Mouse (Mus musculus) CH12.LX (cell line): ENCODE data around the gene Gtf2b. TPM values are rescaled to one million over a fixed set of nuclear protein-coding genes. Genes with fewer than 3 reads are reported as not detected.

Source experiments
- DNase-seq: peaks from one replicate; pipeline ENCODE4 v3.0.0-alpha.2; 2013; ENCODE audit errors: extremely low read depth
- H3K27ac ChIP-seq: 2 replicates; pipeline ENCODE4 v1.5.1; 2012; ENCODE audit warnings: low read depth, mild to moderate bottlenecking, control low read depth, moderate library complexity; ENCODE audit not compliant: insufficient read depth
- H3K27me3 ChIP-seq: replicated peaks from 2 replicates; pipeline ENCODE3; 2012; ENCODE audit warnings: inconsistent platforms
- H3K36me3 ChIP-seq, 2 experiments: replicated peaks in 1 of 2; 2 replicates each; pipeline versions ENCODE3 to v1.6.1; 2012; ENCODE audit warnings: inconsistent platforms in 1 of 2, low read length in 1 of 2, mild to moderate bottlenecking in 1 of 2, mixed read lengths in 1 of 2, moderate library complexity in 1 of 2; ENCODE audit not compliant: control insufficient read depth in 1 of 2, insufficient read depth in 1 of 2
- H3K4me1 ChIP-seq, 2 experiments: 2 replicates each; pipeline ENCODE4 v1.6.1; 2012; ENCODE audit warnings: inconsistent platforms in 1 of 2, moderate library complexity in 1 of 2; ENCODE audit not compliant: insufficient read depth in 2 of 2, control insufficient read depth in 1 of 2
- H3K4me2 ChIP-seq: 2 replicates; pipeline ENCODE4 v1.6.1; 2012; ENCODE audit warnings: low read depth, mild to moderate bottlenecking, control low read depth; ENCODE audit not compliant: poor library complexity, insufficient read depth, severe bottlenecking
- H3K4me3 ChIP-seq, 3 experiments: fragments of 150-350 bp in 1 of 3; sonication (generic) in 1 of 3; replicated peaks in 1 of 3; 2 replicates each; pipeline versions ENCODE3 to v1.5.1; 2011 to 2012; ENCODE audit warnings: low read depth in 2 of 3, low read length in 2 of 3, mild to moderate bottlenecking in 2 of 3, moderate library complexity in 2 of 3, control low read depth in 1 of 3, improper control_type of control experiment in 1 of 3, inconsistent platforms in 1 of 3, mixed read lengths in 1 of 3; ENCODE audit not compliant: poor library complexity in 1 of 3
- H3K79me2 ChIP-seq: replicated peaks from 2 replicates; pipeline ENCODE4 v1.6.1; 2012; ENCODE audit warnings: mild to moderate bottlenecking, moderate library complexity; ENCODE audit not compliant: control insufficient read depth, poor library complexity, insufficient read depth, severe bottlenecking; ENCODE audit errors: extremely low read depth
- H3K9ac ChIP-seq: 2 replicates; pipeline ENCODE4 v1.6.1; 2012; ENCODE audit warnings: low read depth, mild to moderate bottlenecking, control low read depth, moderate library complexity; ENCODE audit not compliant: insufficient read depth
- H3K9me3 ChIP-seq: replicated peaks from 2 replicates; pipeline ENCODE3; 2012; ENCODE audit warnings: low read length, inconsistent platforms, mixed read lengths
- BHLHE40 ChIP-seq: IDR thresholded peaks from 2 replicates; pipeline ENCODE4 v1.6.1; 2011; ENCODE audit warnings: mild to moderate bottlenecking, low read depth, low read length, improper control_type of control experiment
- CHD1 ChIP-seq: IDR thresholded peaks from 2 replicates; pipeline ENCODE4 v1.6.1; 2012; ENCODE audit warnings: low read depth, low read length, improper control_type of control experiment, inconsistent platforms
- CHD2 ChIP-seq: IDR thresholded peaks from 2 replicates; pipeline ENCODE4 v1.6.1; 2011; ENCODE audit warnings: low read length, improper control_type of control experiment
- CTCF ChIP-seq, 2 experiments: IDR thresholded peaks in 1 of 2; conservative IDR thresholded peaks in 1 of 2; 2 replicates each; pipeline ENCODE4 v1.5.1; 2011 to 2012; ENCODE audit warnings: low read depth in 2 of 2, low read length in 2 of 2, improper control_type of control experiment in 1 of 2, inconsistent platforms in 1 of 2, mild to moderate bottlenecking in 1 of 2, moderate library complexity in 1 of 2
- E2F4 ChIP-seq: IDR thresholded peaks from 2 replicates; pipeline ENCODE4 v1.6.1; 2011; ENCODE audit warnings: low read depth, low read length, improper control_type of control experiment; ENCODE audit not compliant: insufficient replicate concordance
- ELF1 ChIP-seq: IDR thresholded peaks from 2 replicates; pipeline ENCODE4 v1.6.1; 2014; ENCODE audit warnings: low read depth, mild to moderate bottlenecking, inconsistent platforms, low read length, improper control_type of control experiment
- EP300 ChIP-seq: IDR thresholded peaks from 2 replicates; pipeline ENCODE4 v1.6.1; 2011; ENCODE audit warnings: low read length, improper control_type of control experiment
- HCFC1 ChIP-seq: IDR thresholded peaks from 2 replicates; pipeline ENCODE4 v1.6.1; 2012; ENCODE audit warnings: low read depth, mild to moderate bottlenecking, inconsistent platforms, low read length, improper control_type of control experiment
- IRF4 ChIP-seq: IDR thresholded peaks from 2 replicates; pipeline ENCODE4 v1.6.1; 2014; ENCODE audit warnings: low read depth, mild to moderate bottlenecking, inconsistent platforms, low read length, improper control_type of control experiment
- JUN ChIP-seq: IDR thresholded peaks from 2 replicates; pipeline ENCODE4 v1.6.1; 2011; ENCODE audit warnings: low read depth, mild to moderate bottlenecking, low read length, improper control_type of control experiment, moderate library complexity; ENCODE audit not compliant: insufficient read depth
- JUND ChIP-seq: conservative IDR thresholded peaks from 2 replicates; pipeline ENCODE4 v1.6.1; 2011; ENCODE audit warnings: low read depth, low read length, improper control_type of control experiment
- KAT2A ChIP-seq: IDR thresholded peaks from 2 replicates; pipeline ENCODE4 v1.6.1; 2012; ENCODE audit warnings: low read length, improper control_type of control experiment, inconsistent platforms; ENCODE audit not compliant: insufficient replicate concordance
- MAX ChIP-seq: IDR thresholded peaks from 2 replicates; pipeline ENCODE4 v1.6.1; 2011; ENCODE audit warnings: low read length, improper control_type of control experiment
- MAZ ChIP-seq: IDR thresholded peaks from 2 replicates; pipeline ENCODE4 v1.6.1; 2012; ENCODE audit warnings: low read depth, mild to moderate bottlenecking, inconsistent platforms, low read length, improper control_type of control experiment, moderate library complexity
- MYC ChIP-seq: IDR thresholded peaks from 2 replicates; pipeline ENCODE4 v1.6.1; 2011; ENCODE audit warnings: low read depth, mild to moderate bottlenecking, improper control_type of control experiment, low read length
- NELFE ChIP-seq: IDR thresholded peaks from 2 replicates; pipeline ENCODE4 v1.6.1; 2011; ENCODE audit warnings: low read depth, low read length, improper control_type of control experiment
- PAX5 ChIP-seq: IDR thresholded peaks from 2 replicates; pipeline ENCODE4 v1.6.1; 2012; ENCODE audit warnings: low read length, inconsistent platforms, mixed read lengths
- POLR2A ChIP-seq: IDR thresholded peaks from 2 replicates; pipeline ENCODE4 v1.6.1; 2011; ENCODE audit warnings: low read depth, mild to moderate bottlenecking, improper control_type of control experiment, low read length
- POLR2AphosphoS2 ChIP-seq: IDR thresholded peaks from 2 replicates; pipeline ENCODE4 v1.6.1; 2011; ENCODE audit warnings: low read depth, low read length, improper control_type of control experiment
- RAD21 ChIP-seq: IDR thresholded peaks from 2 replicates; pipeline ENCODE4 v1.6.1; 2011; ENCODE audit warnings: low read depth, mild to moderate bottlenecking, low read length, improper control_type of control experiment, moderate library complexity
- SIN3A ChIP-seq: IDR thresholded peaks from 2 replicates; pipeline ENCODE4 v1.6.1; 2012; ENCODE audit warnings: low read length, improper control_type of control experiment, inconsistent platforms
- SMC3 ChIP-seq: IDR thresholded peaks from 2 replicates; pipeline ENCODE4 v1.6.1; 2011; ENCODE audit warnings: low read depth, low read length, improper control_type of control experiment
- TCF12 ChIP-seq: IDR thresholded peaks from 2 replicates; pipeline ENCODE4 v1.6.1; 2014; ENCODE audit warnings: low read depth, mild to moderate bottlenecking, inconsistent platforms, low read length, improper control_type of control experiment
- UBTF ChIP-seq: IDR thresholded peaks from 2 replicates; pipeline ENCODE4 v1.6.1; 2012; ENCODE audit warnings: low read depth, mild to moderate bottlenecking, inconsistent platforms, low read length, improper control_type of control experiment, moderate library complexity
- USF1 ChIP-seq: IDR thresholded peaks from 2 replicates; pipeline ENCODE4 v1.6.1; 2014; ENCODE audit warnings: low read depth, mild to moderate bottlenecking, inconsistent platforms, low read length, improper control_type of control experiment
- USF2 ChIP-seq: conservative IDR thresholded peaks from 2 replicates; pipeline ENCODE4 v1.6.1; 2011; ENCODE audit warnings: low read depth, low read length, improper control_type of control experiment
- ZC3H11A ChIP-seq: IDR thresholded peaks from 2 replicates; pipeline ENCODE4 v1.6.1; 2012; ENCODE audit warnings: low read depth, mild to moderate bottlenecking, inconsistent platforms, low read length, improper control_type of control experiment
- ZKSCAN1 ChIP-seq: IDR thresholded peaks from 2 replicates; pipeline ENCODE4 v1.6.1; 2012; ENCODE audit warnings: low read depth, inconsistent platforms, low read length, improper control_type of control experiment, borderline replicate concordance
- dilution Hi-C: fragments of 300-500 bp; cut with MboI; formaldehyde crosslinking; loops from 2 replicates; pipeline ENCODE4 v1.14.3; 2020; ENCODE audit warnings: low sequenced_read_pairs; ENCODE audit not compliant: extremely low pct_unique_long_range_greater_than_20kb, extremely low pct_ligation_motif_present
- in situ Hi-C: fragments of 300-500 bp; cut with MboI; formaldehyde crosslinking; loops from 3 replicates; pipeline ENCODE4 v1.14.3; 2019; ENCODE audit warnings: low sequenced_read_pairs, low pct_ligation_motif_present, low pct_unique_long_range_greater_than_20kb, mixed read lengths
- polyA plus RNA-seq: library from polyadenylated mRNA; unstranded; fragments of >175 nt; gene quantifications from 2 replicates; pipeline ENCODE4 v1.2.1, GENCODE M21; 2012; ENCODE audit warnings: low read depth; ENCODE audit not compliant: insufficient read length
- total RNA-seq, 2 experiments: library from RNA; depleted of rRNA; stranded (reverse); fragments of 300-350 nt in 1 of 2; fragments of >200 nt in 1 of 2; gene quantifications; 2 replicates each; pipeline ENCODE4 v1.2.3; 2012 to 2014

Gtf2b gene
- total and polyA plus RNA-seq, 3 experiments, result 120 to 297 (median 138) TPM

- no peak for TF ChIP-seq IRF4
- no peak for TF ChIP-seq BHLHE40
- no peak for TF ChIP-seq NELFE
- no peak for TF ChIP-seq MAZ
- no peak for TF ChIP-seq CHD2
- no peak for TF ChIP-seq ZC3H11A
- TF ChIP-seq MAX, result no peak
- no peak for TF ChIP-seq PAX5
- no peak for TF ChIP-seq HCFC1
- TF ChIP-seq POLR2AphosphoS2, result no peak
- TF ChIP-seq ELF1, result no peak
- TF ChIP-seq USF1, result no peak
- TF ChIP-seq USF2, result no peak
- no peak for TF ChIP-seq MYC
- no peak for TF ChIP-seq JUND
- TF ChIP-seq JUN, result no peak
- TF ChIP-seq SIN3A, result no peak
- no peak overlapping the region for H3K27ac ChIP-seq
- no peaks in the 10 kb centered on the region for H3K79me2 ChIP-seq
- no peaks in the 10 kb centered on the region for H3K27me3 ChIP-seq
- no peaks in the 10 kb centered on the region for H3K9me3 ChIP-seq
- no peak overlapping the region for H3K4me2 ChIP-seq
- in situ Hi-C loops, result no loop called here
- no peak overlapping the region for H3K9ac ChIP-seq
- H3K4me3 ChIP-seq, result no peak overlapping the region
- no peak for DNase-seq
- H3K36me3 ChIP-seq, result peaks cover 0 to 4% of the 10 kb centered on the region in 2 experiments
- no peaks in the 10 kb centered on the region for H3K4me1 ChIP-seq
- dilution Hi-C loops, result no loop called here
These were observed 6.3 kb upstream of the Gtf2b start for GRCm38 (mm10) chr3:142758593-142758992.

GRCm38 (mm10) chr3:142760356-142760755, 4.5 kb upstream of the Gtf2b start:
- Histone ChIP-seq H3K4me1 (peaks cover 4 to 6% of the 10 kb centered on the region in 2 experiments), H3K4me3 (no peak overlapping the region), H3K4me2 (no peak overlapping the region), H3K36me3 (peaks cover 0 to 2% of the 10 kb centered on the region in 2 experiments), H3K27me3 (no peaks in the 10 kb centered on the region), H3K9me3 (no peaks in the 10 kb centered on the region), H3K79me2 (peaks cover 2% of the 10 kb centered on the region), H3K27ac (no peak overlapping the region), H3K9ac (no peak overlapping the region)
- TF ChIP-seq PAX5 (no peak), USF1 (no peak), UBTF (no peak), MAX (no peak), E2F4 (no peak), CTCF (conservative IDR thresholded peaks at IDR 0.05 in 1 of 2, IDR thresholded peaks at IDR 0.05 in 1 of 2; ENCODE audit: low read depth in 2 of 2, low read length in 2 of 2) (no peak), SIN3A (no peak), TCF12 (no peak), SMC3 (no peak), RAD21 (no peak), EP300 (no peak), ZKSCAN1 (no peak), CHD2 (no peak), NELFE (no peak), KAT2A (no peak), POLR2A (no peak), JUND (no peak), IRF4 (no peak), CHD1 (no peak), ELF1 (no peak)
- dilution Hi-C loops, result no loop called here
- DNase-seq, result no peak
- in situ Hi-C loops, result no loop called here
